Mouse (Mus musculus) ovary, postnatal 36 days (tissue): Measurements from ENCODE around the gene Vmn1r14.
"Not testable (repeated sequence)": the region's sequence is repeated elsewhere in the genome, so short reads cannot be mapped to it uniquely, and the experiment has no call there.

Experiments used
- DNase-seq: peaks from one replicate; pipeline ENCODE4 v3.0.0; 2022; ENCODE audit warnings: low spot score, mixed read lengths

Vmn1r14 gene

DNA sequence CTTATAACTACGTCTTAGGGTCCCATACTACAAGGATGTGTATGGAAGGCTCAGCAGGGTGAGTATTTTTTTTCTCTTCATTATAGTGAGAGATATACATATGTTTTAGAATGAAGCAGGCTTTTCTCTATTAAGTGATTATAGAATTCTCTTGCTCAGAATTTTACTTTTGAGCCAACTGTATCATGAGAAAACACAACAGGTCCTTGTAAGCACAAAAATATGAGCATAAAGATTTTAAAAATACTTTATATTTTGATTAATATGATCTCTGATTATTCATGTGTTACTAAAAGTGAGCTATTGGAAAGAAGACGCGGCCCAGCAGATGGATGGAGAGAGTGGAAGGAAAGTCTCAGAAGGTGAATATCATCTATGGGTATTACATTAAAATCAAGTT is at the start of gene Vmn1r14:
Gene Vmn1r14 (plus strand): TSS at position 301 of the 400 bp plus-strand sequence.
- no peak for DNase-seq

DNA sequence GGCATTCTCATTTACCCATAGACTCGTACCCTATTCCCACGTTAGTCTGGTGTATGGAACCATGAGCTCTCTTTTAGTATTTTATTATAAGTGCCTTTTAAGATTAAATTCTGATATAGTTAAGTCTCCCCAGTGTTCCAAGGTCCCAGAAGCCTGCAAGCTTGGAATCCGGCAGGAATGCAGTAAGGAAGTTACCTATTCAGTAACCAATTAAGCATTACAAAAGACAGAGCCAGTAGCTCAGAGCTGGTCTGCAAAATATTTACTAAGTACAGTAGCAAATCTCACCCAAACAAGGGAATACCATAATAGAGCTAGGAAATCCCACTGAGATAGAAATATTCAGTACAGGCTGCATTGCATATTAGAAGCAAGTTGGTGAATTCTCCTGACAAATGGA is 41.5 kb upstream of the Vmn1r14 start:
- DNase-seq: not testable (repeated sequence)

DNA sequence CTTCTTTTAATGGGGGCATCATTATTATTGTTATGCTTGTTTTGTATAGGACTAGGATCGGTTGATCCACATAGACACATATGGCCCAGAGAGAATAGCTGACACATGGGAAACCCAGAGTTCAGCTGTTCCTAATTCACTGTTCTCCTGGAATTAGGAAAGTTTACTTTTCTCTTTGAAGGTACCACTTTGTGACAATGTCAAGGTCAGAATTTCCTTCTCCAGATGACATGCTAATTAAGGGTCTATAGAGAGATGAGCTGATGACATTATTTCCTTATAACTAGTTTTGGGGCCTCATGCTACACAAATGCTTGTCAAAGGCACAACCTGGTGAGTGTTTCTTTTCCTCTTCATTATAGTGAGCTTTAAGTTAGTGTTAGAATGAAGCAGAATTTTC is 28.5 kb upstream of the Vmn1r14 start, which contains the start of gene Vmn1r13:
Gene Vmn1r13 (plus strand): TSS at position 301 of the 400 bp plus-strand sequence.
- DNase-seq: not testable (repeated sequence)

DNA sequence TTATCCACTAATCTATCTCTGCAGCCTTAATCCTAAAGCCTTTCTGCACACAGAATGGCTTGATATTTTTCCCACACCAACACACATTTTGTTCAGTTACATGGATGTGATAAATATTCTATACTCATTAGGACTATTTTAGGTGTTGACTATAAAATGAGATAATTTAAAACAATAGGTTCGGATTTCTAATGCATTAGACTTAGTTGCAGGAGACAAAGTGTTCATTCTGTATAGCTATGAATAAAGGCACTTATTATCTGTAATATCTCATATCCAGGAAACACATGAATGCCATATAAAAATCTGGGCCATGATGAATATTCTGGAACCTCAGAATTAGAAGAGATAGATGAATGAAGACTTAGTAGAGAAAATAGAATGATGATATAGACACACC is 26.2 kb downstream of the Vmn1r14 start, which contains the start of gene Vmn1r15:
Gene Vmn1r15 (plus strand): TSS at position 301 of the 400 bp plus-strand sequence.
- no peak for DNase-seq

DNA sequence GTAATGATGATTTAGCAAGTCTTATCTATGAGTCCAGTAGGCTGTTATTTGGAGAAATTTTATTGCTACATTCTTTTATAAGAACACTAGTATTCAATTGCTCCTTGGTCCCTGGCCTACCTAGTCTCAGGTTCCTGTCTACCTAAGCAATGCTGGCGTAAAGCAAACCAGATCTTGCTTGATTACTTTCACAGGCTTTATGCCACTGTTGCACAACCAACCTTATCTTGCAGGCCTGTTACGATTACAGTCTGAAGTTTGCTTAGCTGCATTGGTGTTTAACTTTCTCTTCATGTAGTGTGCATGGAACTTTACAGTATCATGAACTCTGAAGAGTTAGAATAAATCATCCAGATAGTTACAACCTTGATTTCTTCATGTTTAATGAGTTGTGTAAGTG is 29.5 kb downstream of the Vmn1r14 start:
- DNase-seq: no peak

DNA sequence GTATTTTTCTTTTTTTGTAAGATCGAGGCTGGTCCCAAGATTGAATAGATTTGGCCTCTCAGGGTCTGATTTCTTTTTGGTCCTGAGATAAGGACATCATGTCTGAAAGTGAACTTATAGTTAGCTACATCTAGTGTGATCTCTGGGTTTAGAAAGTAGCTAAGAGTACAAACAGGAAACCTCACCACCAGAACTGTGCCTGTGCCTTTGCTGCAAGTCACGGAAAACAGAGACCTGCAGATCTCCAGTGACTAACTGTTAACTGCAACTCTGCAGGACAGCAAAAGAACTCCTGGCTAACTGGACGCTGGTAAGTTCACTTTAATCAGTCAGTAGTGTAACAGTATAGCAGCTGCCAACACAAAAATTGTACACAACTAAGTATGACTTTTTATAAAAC is 40.4 kb downstream of the Vmn1r14 start:
- no peak for DNase-seq

DNA sequence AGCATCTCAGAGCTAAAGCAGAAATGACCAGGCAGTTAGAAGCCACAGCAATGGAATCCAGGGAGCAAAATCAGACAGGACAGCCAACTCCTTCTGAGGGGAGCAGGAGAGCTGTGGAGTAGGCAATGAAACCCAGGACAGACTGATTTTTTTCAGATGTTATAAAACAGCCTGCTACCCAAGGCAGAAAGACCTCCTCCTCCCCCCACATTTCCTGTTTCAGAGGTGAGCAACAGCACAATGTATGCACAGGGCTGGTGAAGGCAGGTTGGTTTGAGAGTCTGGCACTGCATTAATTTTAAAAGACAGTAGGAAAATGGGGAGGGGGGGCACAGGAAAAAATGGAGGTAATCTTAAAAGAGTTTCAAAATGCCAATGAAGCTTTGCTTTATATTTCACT is 41.0 kb downstream of the Vmn1r14 start:
- no peak for DNase-seq

DNA sequence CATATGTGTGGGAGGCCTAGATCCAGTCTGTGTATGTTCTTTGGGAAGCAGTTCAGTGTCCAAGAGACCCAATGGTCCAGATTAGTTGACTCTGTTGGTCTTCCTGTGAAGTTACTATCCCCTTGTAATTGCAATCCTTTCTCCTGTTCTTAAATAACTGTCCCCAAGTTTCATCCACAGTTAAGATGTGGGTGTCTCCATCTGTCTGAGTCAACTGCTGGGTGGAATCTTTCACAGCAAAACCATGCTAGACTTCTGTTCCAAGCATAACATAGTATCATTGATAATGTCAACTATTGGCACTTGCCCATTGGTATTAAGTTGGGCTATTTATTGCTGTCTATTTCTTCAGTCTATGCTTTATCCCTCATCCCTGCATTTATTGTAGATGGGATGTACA is 47.5 kb downstream of the Vmn1r14 start:
- no peak for DNase-seq
